Comparison of ENCODE assay signal across 12 mouse cellular contexts in genomic region chr13:5302141-5302540, GRCm38 (mm10).
DNase-seq lines count a peak whose midpoint lies in the region; ATAC-seq lines count a peak whose summit lies in the region.
"Had no signal": no experiment of that assay in that cellular context is flagged by ENCODE, and none has a peak within 500 bp of the region (broad histone marks: within the 10 kb centered on the region; RNA-seq: fewer than 3 reads in every experiment).

No protein-coding gene starts in this region.

- no peaks in the 10 kb centered on the region for H3K27me3 ChIP-seq in hindbrain, embryonic 11.5 days (ENCODE audit: control insufficient read depth, insufficient read depth, low read length)
- H3K27me3 ChIP-seq in hindbrain, embryonic 12.5 days: no peaks in the 10 kb centered on the region
- H3K27me3 ChIP-seq in neural tube, embryonic 15.5 days (replicated peaks): no peaks in the 10 kb centered on the region
- no peaks in the 10 kb centered on the region for H3K27me3 ChIP-seq in hindbrain, embryonic 13.5 days
- H3K27me3 ChIP-seq: hindbrain, embryonic 15.5 days had no signal

- no peak overlapping the region for H3K4me2 ChIP-seq in hindbrain, embryonic 11.5 days (replicated peaks; ENCODE audit: low read depth, low read length)
- H3K4me2 ChIP-seq in hindbrain, embryonic 12.5 days (replicated peaks): no peak overlapping the region
- H3K4me2 ChIP-seq in neural tube, embryonic 15.5 days: no peak overlapping the region
- no peak overlapping the region for H3K4me2 ChIP-seq in hindbrain, embryonic 13.5 days
- H3K4me2 ChIP-seq: hindbrain, embryonic 15.5 days had no signal

- H3K27ac ChIP-seq in hindbrain, embryonic 11.5 days (ENCODE audit: low read depth, low read length): no peak overlapping the region
- no peak overlapping the region for H3K27ac ChIP-seq in hindbrain, embryonic 12.5 days
- no peak overlapping the region for H3K27ac ChIP-seq in neural tube, embryonic 15.5 days (replicated peaks)
- no peak overlapping the region for H3K27ac ChIP-seq in hindbrain, embryonic 13.5 days
- H3K27ac ChIP-seq: hindbrain, embryonic 15.5 days; macrophage had no signal

- no peaks in the 10 kb centered on the region for H3K36me3 ChIP-seq in hindbrain, embryonic 11.5 days (ENCODE audit: control insufficient read depth, insufficient read depth, low read length)
- no peaks in the 10 kb centered on the region for H3K36me3 ChIP-seq in hindbrain, embryonic 12.5 days
- H3K36me3 ChIP-seq in neural tube, embryonic 15.5 days: no peaks in the 10 kb centered on the region
- no peaks in the 10 kb centered on the region for H3K36me3 ChIP-seq in hindbrain, embryonic 13.5 days
- H3K36me3 ChIP-seq: hindbrain, embryonic 15.5 days had no signal

- 0 out of 2 replicates have a peak, but pooled peaks cover 2% of the 10 kb centered on the region for H3K4me1 ChIP-seq in hindbrain, embryonic 11.5 days (replicated peaks; ENCODE audit: control insufficient read depth, insufficient read depth, low read length)
- H3K4me1 ChIP-seq in hindbrain, embryonic 12.5 days: no peaks in the 10 kb centered on the region
- no peaks in the 10 kb centered on the region for H3K4me1 ChIP-seq in neural tube, embryonic 15.5 days
- H3K4me1 ChIP-seq in hindbrain, embryonic 13.5 days (replicated peaks): no peaks in the 10 kb centered on the region
- H3K4me1 ChIP-seq: hindbrain, embryonic 15.5 days had no signal

- no peaks in the 10 kb centered on the region for H3K9me3 ChIP-seq in hindbrain, embryonic 11.5 days (ENCODE audit: control insufficient read depth, low read length)
- H3K9me3 ChIP-seq in hindbrain, embryonic 12.5 days (replicated peaks): no peaks in the 10 kb centered on the region
- no peaks in the 10 kb centered on the region for H3K9me3 ChIP-seq in neural tube, embryonic 15.5 days (replicated peaks)
- no peaks in the 10 kb centered on the region for H3K9me3 ChIP-seq in hindbrain, embryonic 13.5 days
- H3K9me3 ChIP-seq: hindbrain, embryonic 15.5 days had no signal

- no peak overlapping the region for H3K4me3 ChIP-seq in hindbrain, embryonic 11.5 days (ENCODE audit: low read depth, low read length)
- no peak overlapping the region for H3K4me3 ChIP-seq in hindbrain, embryonic 12.5 days
- no peak overlapping the region for H3K4me3 ChIP-seq in neural tube, embryonic 15.5 days (replicated peaks)
- no peak overlapping the region for H3K4me3 ChIP-seq in hindbrain, embryonic 13.5 days
- H3K4me3 ChIP-seq: hindbrain, embryonic 15.5 days had no signal

- 7% methylated on average over 1 of the region's 1 CpGs for WGBS in hindbrain, embryonic 11.5 days
- 3% methylated on average over 1 of the region's 1 CpGs for WGBS in hindbrain, embryonic 12.5 days
- WGBS in neural tube, embryonic 15.5 days: 13% methylated on average over 1 of the region's 1 CpGs
- whole genome bisulfite sequencing in hindbrain, embryonic 13.5 days: 0% methylated on average over 1 of the region's 1 CpGs

- H3K9ac ChIP-seq in hindbrain, embryonic 11.5 days (ENCODE audit: low read depth, low read length): no peak overlapping the region
- H3K9ac ChIP-seq in hindbrain, embryonic 12.5 days: no peak overlapping the region
- H3K9ac ChIP-seq in neural tube, embryonic 15.5 days (replicated peaks): no peak overlapping the region
- H3K9ac ChIP-seq in hindbrain, embryonic 13.5 days: no peak overlapping the region
- H3K9ac ChIP-seq: hindbrain, embryonic 15.5 days had no signal

- peak; percentile 12 for DNase-seq in hindbrain, embryonic 11.5 days (ENCODE audit: low spot score)
- peak; percentile 29 for DNase-seq in retina, postnatal 1 day
- no peak for DNase-seq in retina, embryonic 14.5 days (ENCODE audit: low spot score)
- DNase-seq in embryo, embryonic 11 days: peak; percentile 21
- DNase-seq in mesoderm, embryonic 11.5 days (ENCODE audit: low read depth, low spot score): peak; percentile 17
- DNase-seq: layer of hippocampus, postnatal 36 days; thymus, adult 18-20 months had no signal

- ATAC-seq in hindbrain, embryonic 11.5 days (ENCODE audit: low FRiP score): peak; percentile 54; the same call in 1 of the 2 replicates
- ATAC-seq in hindbrain, embryonic 12.5 days (ENCODE audit: low FRiP score): no peak
- no peak for ATAC-seq in neural tube, embryonic 15.5 days (ENCODE audit: low FRiP score)
- no peak for ATAC-seq in hindbrain, embryonic 13.5 days (ENCODE audit: low FRiP score)
